In the genomic region with DNA sequence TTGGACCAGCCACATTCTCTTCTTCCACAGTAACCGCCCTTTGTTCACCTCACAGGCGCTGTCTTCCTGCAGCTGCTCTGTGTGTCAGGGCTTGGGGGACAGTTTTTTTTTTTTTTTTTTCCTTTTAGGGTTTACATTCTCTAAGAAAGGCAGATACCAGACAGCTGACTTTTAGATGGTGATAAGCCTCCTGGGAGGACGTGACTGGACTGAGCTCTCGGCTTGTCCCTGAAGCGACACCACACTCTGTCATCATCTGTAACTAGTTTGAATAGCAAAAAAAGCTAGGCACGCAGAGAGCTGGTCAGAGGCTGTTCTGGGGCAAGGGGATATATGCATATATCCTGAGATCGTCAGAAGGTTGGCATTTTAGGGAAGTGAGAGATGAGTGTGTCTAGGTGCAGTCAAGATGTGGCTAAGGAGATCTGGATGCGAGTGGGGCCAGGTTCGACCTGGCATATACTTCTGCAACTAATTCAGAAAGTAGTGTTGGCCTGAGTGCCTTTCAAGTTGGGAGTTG, we compare ENCODE assay signal across 9 mouse cellular contexts. TPM values are rescaled to one million over a fixed set of nuclear protein-coding genes. Genes with fewer than 3 reads are reported as not detected.
DNase-seq lines count a peak whose midpoint lies in the region; ATAC-seq and TF ChIP-seq lines count a peak whose summit lies in the region.
"Had no signal": no experiment of that assay in that cellular context is flagged by ENCODE, and none has a peak within 500 bp of the region (broad histone marks: within the 10 kb centered on the region; RNA-seq: fewer than 3 reads in every experiment).

No protein-coding gene starts in this region.

- no peak overlapping the region for H3K9ac ChIP-seq in lung, postnatal 0 days (replicated peaks; ENCODE audit: low read depth)
- H3K9ac ChIP-seq in hindbrain, postnatal 0 days (replicated peaks; ENCODE audit: low read length) = 0 out of 2 replicates have a peak overlapping the region, but pooled peaks have one; percentile 9

- no peaks in the 10 kb centered on the region for H3K36me3 ChIP-seq in lung, postnatal 0 days (ENCODE audit: insufficient read depth, low read length)
- no peaks in the 10 kb centered on the region for H3K36me3 ChIP-seq in hindbrain, postnatal 0 days (ENCODE audit: insufficient read depth, low read length)
- no peaks in the 10 kb centered on the region for H3K36me3 ChIP-seq in splenic B cell, adult 2 months (ENCODE audit: control insufficient read depth, insufficient read depth, low read length, poor library complexity, severe bottlenecking)

- no peak overlapping the region for H3K4me2 ChIP-seq in lung, postnatal 0 days (replicated peaks; ENCODE audit: low read depth, low read length)
- 0 out of 2 replicates have a peak overlapping the region, but pooled peaks have one; percentile 3 for H3K4me2 ChIP-seq in hindbrain, postnatal 0 days (ENCODE audit: low read depth, low read length)

- TF ChIP-seq CTCF in lung, postnatal 0 days (IDR thresholded peaks at IDR 0.05) = no peak
- TF ChIP-seq CTCF in lung, adult 2 months (IDR thresholded peaks at IDR 0.05; ENCODE audit: insufficient read depth, low read length) = no peak
- no peak for TF ChIP-seq CTCF in hindbrain, postnatal 0 days (IDR thresholded peaks at IDR 0.05; ENCODE audit: low read depth)
- no peak for TF ChIP-seq CTCF in layer of hippocampus, adult 2 months (conservative IDR thresholded peaks at IDR 0.05)

- no peak for TF ChIP-seq EP300 in lung, postnatal 0 days (IDR thresholded peaks at IDR 0.05)

- 44% methylated on average over 9 of the region's 9 CpGs for WGBS in lung, postnatal 0 days
- 55% methylated on average over 9 of the region's 9 CpGs for WGBS in lung, adult 2 months
- 44% methylated on average over 9 of the region's 9 CpGs for WGBS in hindbrain, postnatal 0 days

- peak; percentile 32 for ATAC-seq in lung, postnatal 0 days
- no peak for ATAC-seq in hindbrain, postnatal 0 days

- H3K4me3 ChIP-seq in lung, postnatal 0 days (ENCODE audit: low read depth, low read length) = no peak overlapping the region
- no peak overlapping the region for H3K4me3 ChIP-seq in lung, adult 2 months (replicated peaks; ENCODE audit: extremely low read depth, low read depth, low read length)
- H3K4me3 ChIP-seq in hindbrain, postnatal 0 days (ENCODE audit: low read length) = no peak overlapping the region
- no peak overlapping the region for H3K4me3 ChIP-seq in layer of hippocampus, adult 2 months

- H3K9me3 ChIP-seq in lung, postnatal 0 days (ENCODE audit: low read length) = no peaks in the 10 kb centered on the region
- no peaks in the 10 kb centered on the region for H3K9me3 ChIP-seq in hindbrain, postnatal 0 days (ENCODE audit: low read length)

- intact Hi-C loops in left cerebral cortex, postnatal 36 days (cut with DNase I) = no loop called here

- no peak for TF ChIP-seq POLR2A in lung, adult 2 months (IDR thresholded peaks at IDR 0.05; ENCODE audit: borderline replicate concordance, extremely low read depth, low read depth, low read length)

- H3K27me3 ChIP-seq in lung, postnatal 0 days (replicated peaks; ENCODE audit: insufficient read depth, low read length) = no peaks in the 10 kb centered on the region
- no peaks in the 10 kb centered on the region for H3K27me3 ChIP-seq in hindbrain, postnatal 0 days (ENCODE audit: insufficient read depth, low read length)
- no peaks in the 10 kb centered on the region for H3K27me3 ChIP-seq in splenic B cell, adult 2 months (ENCODE audit: control insufficient read depth, insufficient read depth, low read length, poor library complexity, severe bottlenecking)

- no peak overlapping the region for H3K27ac ChIP-seq in lung, postnatal 0 days (ENCODE audit: low read length)
- peak overlapping the region; percentile 7; the same call in 1 of the 2 replicates for H3K27ac ChIP-seq in hindbrain, postnatal 0 days
- no peak overlapping the region for H3K27ac ChIP-seq in layer of hippocampus, adult 2 months

- H3K4me1 ChIP-seq in lung, postnatal 0 days (ENCODE audit: insufficient read depth, low read depth, low read length) = peaks cover 22% of the 10 kb centered on the region; the same call in 1 of the 2 replicates
- H3K4me1 ChIP-seq in lung, adult 2 months (ENCODE audit: control insufficient read depth, insufficient read depth, low read length) = peaks cover 10% of the 10 kb centered on the region
- peaks cover 23% of the 10 kb centered on the region for H3K4me1 ChIP-seq in hindbrain, postnatal 0 days (ENCODE audit: insufficient read depth, low read length)

- DNase-seq in adrenal gland, adult (ENCODE audit: inconsistent age in 2 of 2, low spot score in 1 of 2) = peak; percentile 45 to 68
- DNase-seq in adrenal gland, adult 8-10 months = no peak
- DNase-seq in lung, postnatal 0 days (ENCODE audit: low spot score) = no peak
- no peak for DNase-seq in lung, adult 2 months
- no peak for DNase-seq in hindbrain, postnatal 0 days (ENCODE audit: low spot score)
- DNase-seq in splenic B cell, adult 2 months (ENCODE audit: low read depth, low spot score) = peak; percentile 71
- DNase-seq in left cerebral cortex, postnatal 36 days (ENCODE audit: low spot score in 2 of 2) = no peak
- DNase-seq in layer of hippocampus, adult 2 months (ENCODE audit: low spot score in 2 of 2) = no peak
- DNase-seq: right cerebral cortex, adult 18-20 months had no signal

RNA-seq across cellular contexts. Expression of gene Ccdc6, which starts 23.0 kb away (rescaled TPM):
- total RNA-seq in adrenal gland, adult 8-10 months (2022) = 10 to 100 TPM; 49.7 to 63.4 (median 59.8) TPM
- 10.7 and 11.3 TPM in 2 replicates for polyA plus RNA-seq in lung, postnatal 0 days (2015; fragmentation: Nextera tagmentation; extraction: Ambion mirVana)
- polyA plus RNA-seq in lung, adult 2 months (2012; rRNA removed) = 19.1 and 22.2 TPM in 2 replicates
- 28.0 and 29.7 TPM in 2 replicates for total RNA-seq in hindbrain, postnatal 0 days (2014; rRNA removed)
- 22.6 and 22.9 TPM in 2 replicates for polyA plus RNA-seq in hindbrain, postnatal 0 days (2015; fragmentation: Nextera tagmentation; extraction: Ambion mirVana)
- total RNA-seq in left cerebral cortex, postnatal 36 days (2021) = 10 to 100 TPM; 43.4 to 58.7 TPM
- total RNA-seq in layer of hippocampus, adult 2 months (2021) = 10 to 100 TPM; 60.5 to 65.6 TPM

Comparison
In these comparisons a context has a peak if more than half of its experiments do, and no peak if none do; other contexts are left out.
1. DNase-seq: peak in adrenal gland, adult (2 of 2) and splenic B cell, adult 2 months (single experiment); none in adrenal gland, adult 8-10 months (single experiment), lung, postnatal 0 days (single experiment), lung, adult 2 months (single experiment), hindbrain, postnatal 0 days (single experiment), left cerebral cortex, postnatal 36 days (0 of 2) and layer of hippocampus, adult 2 months (0 of 2).